Mouse (Mus musculus) frontal cortex, postnatal 14 days (tissue): ENCODE results near the gene Prr12.

Experiments
- DNase-seq, 2 experiments: peaks; one replicate each; pipeline ENCODE4 v3.0.0; 2022; ENCODE audit warnings: low spot score in 2 of 2

The Prr12 gene

DNA sequence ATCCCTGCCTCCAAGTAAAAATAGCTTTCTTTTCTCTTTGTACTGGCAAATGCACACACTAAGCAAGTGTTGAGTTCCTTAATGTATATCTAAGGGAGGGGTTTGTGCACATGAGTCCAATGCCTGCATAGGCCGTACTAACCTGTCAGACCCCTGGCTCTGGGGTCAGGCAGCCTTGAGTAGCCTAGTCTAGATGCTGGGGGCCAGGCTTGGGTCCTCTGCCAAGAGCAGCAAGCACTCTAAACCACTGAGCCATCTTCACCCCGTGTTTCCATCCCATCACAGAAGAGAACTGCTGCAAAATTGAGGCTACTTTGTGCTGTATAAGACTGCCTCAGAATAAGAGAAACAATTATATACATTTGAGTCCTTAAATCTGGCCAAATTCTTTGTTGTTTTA is 25.1 kb upstream of the Prr12 start:
- no peak for DNase-seq

DNA sequence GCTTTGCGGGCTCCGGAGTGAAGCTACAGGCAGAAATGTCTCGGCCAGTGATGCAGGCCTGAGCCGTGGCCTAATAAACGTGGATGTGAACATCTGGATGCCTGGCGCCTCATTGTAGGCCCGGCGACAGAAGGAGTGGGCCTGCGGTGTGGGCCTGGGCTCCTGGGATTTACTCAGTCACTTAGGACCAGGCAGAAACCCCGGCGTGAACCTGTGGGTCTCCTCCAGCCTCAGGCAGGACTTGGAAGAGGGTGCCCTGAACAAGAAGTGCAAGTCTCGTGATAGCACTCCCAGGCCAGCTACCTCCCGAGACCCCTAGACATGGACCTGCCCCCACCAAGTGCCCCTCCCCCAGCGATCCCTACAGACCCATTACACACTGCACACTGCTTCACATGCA is 24.6 kb upstream of the Prr12 start:
- DNase-seq, result no peak

DNA sequence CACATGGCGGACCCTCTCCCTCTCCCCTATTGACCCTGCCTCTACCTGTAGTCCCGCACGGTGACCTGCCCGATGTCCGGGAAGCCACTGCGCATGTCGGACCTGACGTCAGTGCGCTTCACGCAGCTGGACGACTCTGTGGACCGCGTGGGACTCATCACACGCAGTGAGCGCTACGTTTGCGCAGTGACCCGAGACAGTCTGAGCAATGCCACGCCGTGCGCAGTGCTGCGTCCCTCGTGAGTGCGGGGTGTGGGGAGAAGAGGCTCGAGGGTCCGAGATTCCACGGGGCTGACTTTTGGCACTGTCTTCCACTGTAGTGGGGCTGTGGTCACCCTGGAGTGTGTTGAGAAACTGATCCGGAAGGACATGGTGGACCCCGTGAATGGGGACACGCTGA is 23.8 kb upstream of the Prr12 start:
- no peak for DNase-seq

DNA sequence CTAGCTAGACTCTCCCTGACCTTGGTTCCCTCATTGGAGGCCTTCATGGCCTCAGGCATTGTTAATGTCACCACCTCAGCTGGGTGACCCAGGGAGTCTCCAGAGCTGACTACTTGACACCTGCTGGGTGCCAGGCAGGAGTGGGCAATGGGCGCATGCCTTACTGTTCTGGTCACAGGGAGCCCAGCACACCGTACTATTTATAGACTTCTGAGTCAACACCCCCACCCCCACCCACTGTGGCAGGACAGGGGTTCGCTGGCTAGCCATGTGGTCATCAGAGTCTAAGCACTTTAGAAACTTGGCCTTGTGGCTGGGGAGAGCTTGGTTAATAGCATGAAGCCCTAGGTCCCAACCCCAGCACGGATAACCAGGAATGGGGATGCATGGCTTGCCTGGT is 22.7 kb upstream of the Prr12 start:
- DNase-seq, result no peak

DNA sequence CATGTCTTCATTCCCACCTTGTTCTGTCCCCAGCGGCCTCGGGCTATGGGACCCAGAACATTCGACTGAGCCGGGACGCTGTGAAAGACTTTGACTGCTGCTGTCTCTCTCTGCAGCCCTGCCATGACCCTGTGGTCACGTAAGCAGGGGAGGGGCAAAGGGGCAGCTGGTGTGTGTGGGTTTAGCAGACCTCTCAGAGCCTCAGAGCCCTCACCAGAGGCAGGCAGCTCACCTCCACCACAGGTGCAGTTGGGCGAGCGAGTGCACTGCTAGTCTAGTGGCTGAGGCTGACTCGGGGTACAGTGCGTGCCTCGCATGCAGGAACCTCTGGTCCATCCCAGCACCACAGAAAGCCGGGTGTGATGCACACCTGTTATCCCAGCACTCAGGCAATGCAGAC is 21.3 kb upstream of the Prr12 start:
- DNase-seq, result no peak

DNA sequence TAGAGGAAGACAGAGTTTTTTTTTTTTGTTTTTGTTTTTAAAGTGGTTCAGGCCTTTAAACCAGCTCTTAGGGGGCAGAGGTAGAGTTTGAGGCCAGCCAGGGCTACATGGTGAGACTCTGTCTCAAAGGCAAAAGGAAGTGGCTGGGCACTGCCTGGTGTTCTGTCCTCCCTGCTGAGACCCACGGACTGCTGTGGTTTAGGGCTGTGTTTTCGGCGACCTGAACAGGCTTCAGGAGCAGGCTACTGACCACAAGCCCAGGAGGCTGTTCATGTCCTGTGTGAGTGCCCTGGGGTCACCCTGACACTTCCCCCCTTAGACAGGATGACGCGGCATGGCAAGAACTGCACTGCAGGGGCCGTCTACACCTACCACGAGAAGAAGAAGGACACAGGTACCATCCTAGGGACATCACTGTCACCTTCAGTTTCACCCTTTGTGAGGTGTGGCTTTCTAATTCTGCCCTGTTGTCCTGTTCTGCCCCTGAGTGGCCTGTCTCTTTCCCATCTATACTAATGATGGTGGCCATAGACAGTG is 20.6 kb upstream of the Prr12 start:
- DNase-seq, result no peak

DNA sequence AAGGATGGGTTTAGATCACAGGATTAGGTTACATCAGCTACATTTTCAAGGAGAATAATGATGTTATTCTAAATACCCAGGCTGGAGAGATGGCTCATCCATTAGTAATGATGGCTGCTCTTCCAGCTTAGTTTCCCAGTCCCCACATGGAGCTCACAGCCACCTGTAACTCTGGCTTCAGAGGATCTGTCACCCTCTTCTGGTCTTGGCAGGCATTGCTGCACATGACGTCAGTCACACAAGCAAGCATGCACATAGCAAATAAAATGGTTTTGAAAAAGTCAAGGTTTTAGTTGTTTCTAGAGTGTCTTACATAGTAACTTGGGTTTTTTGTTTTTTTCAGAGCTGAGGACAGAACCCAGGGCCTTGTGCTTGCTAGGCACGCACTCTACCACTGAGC is 19.5 kb upstream of the Prr12 start:
- no peak for DNase-seq

DNA sequence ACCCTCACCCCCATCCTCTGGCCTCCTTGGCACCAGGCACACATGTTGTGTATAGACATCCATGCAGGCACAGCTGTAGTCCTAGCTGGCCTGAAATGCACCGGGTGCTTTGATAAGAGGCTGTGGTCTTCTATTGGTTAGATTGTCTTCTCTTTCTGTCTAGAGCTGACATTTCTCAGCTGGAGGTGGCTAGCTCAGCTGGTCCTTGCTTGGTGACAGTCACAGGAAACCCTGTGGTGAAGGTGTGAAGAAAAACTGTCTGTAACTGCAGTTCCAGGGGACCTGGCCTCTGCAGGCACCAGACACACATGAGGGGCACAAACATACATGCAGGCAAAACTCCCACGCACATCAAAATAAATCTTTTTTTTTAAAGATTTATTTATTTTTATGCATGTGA is 17.0 kb upstream of the Prr12 start:
- no peak for DNase-seq

DNA sequence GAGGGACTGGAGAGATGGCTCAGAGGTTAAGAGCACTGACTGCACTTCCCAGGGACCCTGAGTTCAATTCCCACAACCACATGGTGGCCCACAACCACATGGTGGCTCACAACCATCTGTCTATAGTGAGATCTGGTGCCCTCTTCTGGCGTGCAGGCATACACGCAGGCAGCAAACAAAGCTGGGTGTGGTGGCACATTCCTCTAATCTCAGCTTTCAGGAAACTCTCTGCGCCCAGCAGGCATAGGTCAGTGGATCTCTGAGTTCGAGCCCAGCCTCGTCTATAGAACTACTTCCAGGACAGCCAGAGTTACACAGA is 15.3 kb upstream of the Prr12 start:
- no peak for DNase-seq

DNA sequence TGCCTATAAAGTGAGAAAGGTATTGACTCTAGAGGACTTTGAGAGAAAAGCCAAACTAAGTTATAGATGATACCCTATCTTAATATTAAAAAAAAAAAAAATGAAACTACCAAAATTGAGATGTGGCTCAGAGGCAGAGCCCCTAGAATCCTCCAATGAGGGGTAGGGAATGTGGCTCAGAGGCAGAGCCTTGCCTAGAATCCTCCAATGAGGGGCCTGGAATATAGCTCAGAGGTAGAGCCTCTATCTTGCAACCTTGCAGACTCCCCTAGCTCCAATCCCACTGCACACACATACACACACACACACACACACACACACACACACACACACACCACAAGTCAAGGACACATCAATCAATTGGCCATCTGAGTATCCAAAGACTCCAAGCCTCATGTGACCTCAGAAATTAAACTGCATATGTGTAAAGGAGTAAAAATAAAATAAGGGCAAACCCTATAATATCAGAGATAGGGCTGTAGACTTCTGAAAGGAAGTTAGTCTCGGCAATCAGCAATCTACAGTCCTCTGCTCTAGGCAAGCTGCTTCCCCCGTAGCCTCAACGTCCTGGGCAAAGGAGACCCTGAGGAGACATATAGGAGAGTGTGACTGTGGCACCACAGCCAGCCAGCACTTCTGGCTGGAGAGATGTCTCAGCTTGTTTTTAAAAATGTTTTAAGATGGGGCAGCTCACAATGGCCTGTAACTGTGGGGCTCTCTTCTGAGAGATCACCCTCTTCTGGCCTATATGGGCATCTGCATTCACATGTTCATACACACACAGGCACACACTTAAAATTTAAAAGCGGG is 14.7 kb upstream of the Prr12 start:
- no peak for DNase-seq

DNA sequence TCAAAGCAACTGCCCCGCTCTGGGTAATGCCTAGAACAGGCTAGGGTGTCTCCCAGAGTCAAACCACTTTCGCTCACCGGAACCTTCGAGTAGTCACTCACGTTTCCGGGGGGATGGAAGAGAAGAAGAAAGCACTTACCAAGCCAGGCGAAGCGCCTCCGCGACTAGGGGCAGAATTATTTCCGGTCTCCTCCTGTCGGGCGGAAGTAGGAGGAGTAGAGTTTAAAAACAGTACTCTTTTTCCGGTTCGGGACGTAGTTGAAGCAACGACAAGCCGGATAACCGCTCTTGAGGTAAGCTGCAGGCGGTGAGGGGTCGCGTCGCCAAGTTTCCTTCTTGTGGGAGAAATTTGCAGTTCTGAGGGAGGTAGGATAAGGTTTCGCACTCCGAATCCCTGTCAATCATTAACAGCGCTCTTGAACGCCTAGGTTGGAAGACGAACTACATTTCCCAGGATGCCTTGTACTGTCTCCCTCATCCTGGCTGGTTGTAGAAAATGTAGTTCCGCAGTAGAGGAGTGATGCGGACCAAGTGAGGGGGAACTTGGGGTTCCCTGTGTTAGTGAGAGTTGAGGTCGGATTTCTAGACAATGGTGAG is 9.7 kb upstream of the Prr12 start, which contains the start of the genes Nosip and Prrg2:
Nosip (plus strand) TSS at position 191 of the 597 bp plus-strand sequence.
Prrg2 (minus strand) TSS at position 439 of the 597 bp plus-strand sequence.
- peak; percentile 86 to 93 for DNase-seq

DNA sequence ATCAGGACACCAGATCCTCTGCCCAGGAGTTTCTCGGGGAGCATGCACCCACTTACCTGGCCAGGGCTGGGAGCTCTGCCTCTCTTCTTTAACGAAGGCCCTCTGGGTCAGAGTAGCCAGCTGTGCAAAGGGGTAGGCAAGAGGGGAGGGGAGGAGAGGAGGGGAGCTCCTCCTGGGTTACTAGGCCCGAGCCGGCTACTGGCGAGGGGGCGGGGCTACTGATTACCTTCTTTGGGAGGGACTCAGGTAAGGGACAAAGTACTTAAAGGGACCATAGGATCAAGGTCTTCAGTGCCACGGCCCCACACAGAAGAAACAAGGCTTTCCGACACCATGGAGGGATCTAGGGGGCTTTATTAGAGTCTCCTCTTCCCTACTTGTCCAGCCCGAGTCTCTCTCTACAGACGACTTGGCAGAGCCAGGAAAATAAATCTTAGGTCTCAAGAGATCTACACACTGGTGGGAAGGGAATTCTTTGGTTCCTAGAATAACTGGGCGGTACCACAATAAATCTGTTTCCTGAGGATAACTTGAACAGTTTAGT is 8.9 kb upstream of the Prr12 start:
- DNase-seq, result no peak

DNA sequence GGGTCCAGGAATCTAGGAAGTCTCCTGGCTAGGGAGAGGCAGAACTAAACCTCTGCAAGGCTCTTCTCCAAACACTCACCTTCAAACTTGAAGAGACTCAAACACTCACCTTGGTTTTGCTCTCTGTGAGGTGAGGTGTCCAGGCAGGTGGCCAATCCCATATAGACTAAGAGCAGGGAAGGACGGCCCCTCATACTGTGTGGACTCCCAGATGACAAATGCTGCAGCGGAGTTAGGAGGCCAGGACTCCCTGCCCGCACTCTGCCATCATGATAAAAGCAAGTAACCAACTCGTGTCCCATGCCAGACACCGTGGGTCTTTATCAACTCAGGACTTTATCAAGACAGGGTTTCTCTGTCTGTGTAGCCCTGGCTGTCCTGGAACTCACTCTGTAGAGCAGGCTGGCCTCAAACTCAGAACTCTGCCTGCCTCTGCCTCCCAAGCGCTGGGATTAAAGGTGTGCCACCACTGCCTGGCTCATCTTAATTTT is 8.0 kb upstream of the Prr12 start:
- no peak for DNase-seq

DNA sequence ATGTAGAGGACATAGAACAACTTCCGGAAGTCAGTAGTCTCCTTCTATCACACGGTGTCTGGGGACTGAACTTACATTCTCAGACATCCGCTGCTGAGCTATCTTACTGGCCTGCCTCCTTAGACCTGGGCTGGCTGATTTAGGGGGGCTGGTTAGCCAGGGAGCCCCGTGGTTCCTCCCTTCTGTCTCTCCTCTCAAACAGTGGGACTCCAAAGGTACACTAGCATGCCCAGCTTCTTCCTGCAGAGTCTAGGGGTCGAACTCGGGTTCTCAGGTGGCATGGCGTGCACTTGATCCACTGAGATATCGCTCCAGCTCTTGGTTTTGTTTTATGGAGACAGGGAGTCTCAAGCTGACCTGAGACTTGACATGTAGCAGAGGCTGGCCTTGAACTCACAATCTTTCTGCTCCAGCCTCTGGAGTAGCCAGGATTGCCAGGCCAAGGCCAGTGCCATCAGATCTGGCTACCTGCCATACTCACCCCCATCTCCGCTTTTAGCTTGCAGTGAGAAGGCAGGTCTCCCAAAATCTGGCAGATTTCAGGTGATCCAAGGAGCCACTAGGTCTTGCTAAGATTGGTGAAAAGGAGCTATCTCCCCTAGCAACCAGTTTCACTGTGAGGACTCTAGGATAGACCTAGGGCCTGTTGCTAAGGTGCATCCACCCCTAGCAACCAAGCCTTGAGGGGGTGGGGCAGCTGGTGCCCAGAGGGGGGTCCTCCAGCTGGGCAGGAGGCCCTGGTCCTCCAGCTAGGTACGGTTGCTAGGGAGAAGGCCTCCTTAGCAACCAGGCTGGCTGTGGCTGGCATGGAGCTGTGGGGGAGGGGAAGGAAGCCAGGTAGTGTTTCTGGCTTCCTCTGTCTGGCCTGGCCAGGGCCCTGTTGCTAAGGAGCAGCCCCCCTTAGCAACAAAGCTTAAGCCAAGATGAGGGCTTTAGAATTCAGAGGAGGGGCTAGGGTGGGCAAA is 6.2 kb upstream of the Prr12 start:
- DNase-seq, result no peak

DNA sequence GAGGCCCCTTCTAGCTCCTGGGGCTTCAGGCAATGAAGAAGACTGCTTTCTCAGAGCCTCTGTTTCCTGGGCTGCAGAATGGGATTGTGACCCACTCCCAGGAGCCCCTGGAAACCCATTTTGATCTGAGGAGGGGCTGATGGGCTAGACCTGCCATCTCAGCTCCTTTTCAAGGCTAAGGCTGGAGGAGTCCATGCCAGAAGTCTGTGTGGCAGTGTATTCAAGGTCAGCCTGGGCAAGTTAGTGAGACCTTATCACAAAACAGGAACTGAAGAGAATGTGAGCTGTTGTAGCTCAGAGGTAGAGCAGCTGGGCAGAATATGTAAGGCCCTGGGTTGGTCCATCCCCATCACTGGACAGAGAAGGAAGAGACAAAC is 4.3 kb upstream of the Prr12 start:
- DNase-seq, result no peak

DNA sequence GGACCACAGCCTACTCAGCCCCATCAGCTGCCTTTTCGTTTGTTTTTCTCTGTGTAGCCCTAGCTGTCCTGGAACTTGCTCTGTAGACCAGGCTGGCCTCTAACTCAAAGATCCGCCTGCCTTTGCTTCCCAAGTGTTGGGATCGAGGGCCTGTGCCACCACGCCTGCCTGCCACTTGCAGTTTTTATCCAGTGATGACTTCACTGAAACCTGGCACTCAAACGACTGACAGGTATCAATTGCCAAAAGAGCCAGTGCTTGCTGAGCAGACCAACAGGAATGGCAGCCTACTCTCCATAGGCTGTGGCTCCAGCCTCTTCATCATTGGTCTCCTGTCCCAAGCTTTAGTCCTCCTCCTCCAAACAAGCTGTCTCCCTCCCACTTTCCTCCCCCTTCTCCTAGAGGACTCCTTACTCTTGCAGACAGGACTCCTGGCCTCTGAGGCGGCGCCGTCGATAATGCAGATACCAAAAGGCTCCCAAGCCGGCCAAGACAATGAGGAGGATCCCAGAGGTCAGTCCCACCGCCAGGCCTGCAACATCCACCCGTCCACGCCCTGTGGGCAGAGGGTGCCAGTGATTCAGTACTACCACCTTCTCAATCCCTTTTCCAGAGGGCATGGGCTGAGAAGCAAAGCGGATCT is 3.8 kb upstream of the Prr12 start:
- DNase-seq, result no peak

DNA sequence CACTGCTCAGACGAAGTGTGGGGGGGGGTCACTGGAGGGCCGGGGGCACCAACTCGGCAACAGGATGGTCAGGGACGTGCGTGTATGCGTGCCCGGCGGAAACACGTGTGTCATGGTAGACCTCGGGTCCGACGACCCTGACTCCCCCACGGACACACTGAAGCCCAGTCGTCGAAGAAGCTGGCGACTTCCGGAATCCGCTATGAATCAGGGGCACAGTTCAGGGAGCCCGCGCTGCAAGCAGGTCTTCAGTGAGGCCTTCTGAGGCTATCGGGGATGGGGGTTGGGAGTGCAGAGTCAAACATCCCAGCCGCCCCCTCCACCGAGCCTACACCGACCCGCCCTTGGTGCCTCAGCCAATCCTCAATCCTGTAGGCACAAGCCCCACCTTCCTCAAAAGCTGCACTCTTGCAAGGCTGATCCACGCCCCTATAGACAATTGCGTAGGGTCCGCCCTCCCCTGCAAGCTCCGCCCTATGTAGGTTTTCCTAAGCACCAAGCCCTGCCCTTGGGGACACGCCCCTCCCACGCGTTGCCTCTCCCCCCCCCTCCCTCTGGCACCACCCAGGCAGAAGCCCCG is 1.3 kb upstream of the Prr12 start:
- DNase-seq, result peak; percentile 89 to 95

DNA sequence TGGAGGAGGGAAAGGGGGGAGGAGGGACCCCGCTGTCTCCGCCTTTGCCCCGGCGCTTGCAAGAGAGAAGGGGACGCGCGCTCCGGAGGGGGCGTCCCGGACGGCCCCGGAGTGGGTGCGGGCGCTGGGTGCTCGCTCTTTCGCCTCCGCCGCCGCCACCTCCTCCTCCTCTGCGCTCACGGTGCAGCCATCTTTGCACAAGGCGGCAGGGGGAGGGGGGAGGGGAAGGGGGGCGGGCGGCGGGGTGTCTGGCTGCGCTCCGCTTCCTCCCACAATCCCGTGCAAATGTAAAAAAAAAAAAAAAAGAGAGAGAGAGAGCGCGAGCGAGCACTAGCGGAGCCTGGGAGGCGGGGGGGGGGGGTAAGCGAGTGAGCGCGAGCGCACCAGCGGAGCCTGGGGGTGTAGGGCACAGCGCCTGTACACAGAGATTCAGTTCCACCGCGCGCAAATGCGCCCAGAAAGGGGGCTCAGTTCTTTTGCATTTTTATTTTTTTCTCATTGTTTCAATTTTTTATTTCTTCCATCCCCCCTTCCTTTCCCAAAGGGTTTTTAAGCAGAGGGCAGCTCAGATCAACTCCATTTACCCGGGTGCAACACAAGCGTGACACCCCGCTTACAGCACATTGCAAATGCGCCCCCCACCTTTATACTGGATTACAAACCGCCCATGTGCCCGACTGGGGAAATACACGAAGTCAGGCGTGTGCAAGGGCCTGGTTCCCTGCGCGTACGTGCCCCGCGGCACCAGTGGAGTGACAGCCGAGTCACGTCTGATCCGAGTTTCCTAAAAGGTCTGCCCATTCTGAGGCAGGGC is 643 bp upstream of the Prr12 start:
- DNase-seq, result peak; percentile 63 to 69

DNA sequence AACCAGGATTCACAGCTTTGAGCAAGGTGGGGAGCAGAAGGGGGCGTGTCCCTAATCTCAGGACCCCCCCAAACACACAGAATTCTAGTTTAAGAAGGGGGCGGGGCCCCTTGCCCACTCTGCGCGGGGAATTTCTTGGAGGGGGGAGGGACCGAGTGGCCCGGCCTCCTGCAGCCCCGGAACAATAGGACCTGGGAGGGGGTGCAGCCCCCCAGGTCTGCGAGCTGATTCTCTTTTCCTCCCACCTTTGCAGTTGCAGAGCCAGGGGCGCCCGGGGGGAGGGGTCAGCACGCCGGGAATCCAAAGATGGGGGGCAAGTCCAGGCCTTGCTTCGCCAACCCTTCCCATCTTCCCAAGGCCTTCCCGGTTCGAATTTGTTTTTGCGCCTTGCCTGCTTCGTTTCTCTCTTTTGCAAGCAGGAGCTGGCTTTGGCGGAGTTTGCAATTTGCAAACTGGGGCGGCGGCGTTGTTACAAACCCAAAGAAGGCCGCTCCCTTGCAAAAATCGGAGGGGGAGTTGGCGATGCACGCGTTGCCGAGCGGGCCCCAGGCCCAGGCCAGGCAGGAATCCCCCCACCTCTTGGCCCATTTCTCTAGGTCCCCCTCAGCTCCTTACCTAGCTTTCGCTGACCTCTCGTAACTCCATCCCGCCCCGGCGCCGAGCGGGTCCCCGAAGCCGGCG is 360 bp downstream of the Prr12 start:
- peak in 1 of 2 experiments; percentile 45 for DNase-seq

DNA sequence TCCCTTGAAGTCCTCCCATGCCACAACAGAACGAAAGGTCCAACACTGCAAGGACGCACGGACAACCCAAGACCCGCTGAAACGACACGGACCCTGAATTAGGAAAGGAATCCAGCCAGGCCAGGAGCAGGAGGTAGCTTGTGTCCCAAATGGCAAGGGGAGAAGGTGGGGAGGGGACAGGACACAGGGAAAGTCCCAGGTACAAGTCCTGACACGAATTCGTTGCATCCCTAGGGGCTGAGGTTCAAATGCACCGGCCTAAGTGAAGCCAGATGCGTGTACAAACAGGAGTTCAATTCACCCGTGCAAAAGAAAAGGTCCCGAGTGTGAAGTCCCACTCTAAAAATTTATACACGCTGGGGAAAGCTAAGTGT is 1.1 kb downstream of the Prr12 start:
- no peak for DNase-seq
